Mouse (Mus musculus) heart, adult 2 months (tissue): ENCODE measurements around the gene Tmem222. TPM values are rescaled to one million over a fixed set of nuclear protein-coding genes. Genes with fewer than 3 reads are reported as not detected.

Experiments used
- DNase-seq, 2 experiments: peaks; one replicate each; pipeline ENCODE4 v3.0.0; 2021
- H3K27ac ChIP-seq: fragments of 200-600 bp; 2 replicates; pipeline ENCODE4 v1.8.1; 2022
- H3K27me3 ChIP-seq: fragments of 200-500 bp; 2 replicates; pipeline ENCODE4 v1.6.1; 2012; ENCODE audit warnings: mild to moderate bottlenecking, low read length, inconsistent platforms, mixed read lengths; ENCODE audit not compliant: control insufficient read depth, insufficient read depth
- H3K36me3 ChIP-seq: fragments of 200-500 bp; 2 replicates; pipeline ENCODE4 v1.6.1; 2012; ENCODE audit warnings: low read length, inconsistent platforms; ENCODE audit not compliant: control insufficient read depth, insufficient read depth
- H3K4me1 ChIP-seq: fragments of 200-500 bp; 2 replicates; pipeline ENCODE4 v1.6.1; 2011; ENCODE audit warnings: low read length; ENCODE audit not compliant: control insufficient read depth, insufficient read depth
- H3K4me3 ChIP-seq: fragments of 200-600 bp; 2 replicates; pipeline ENCODE4 v1.8.1; 2022
- H3K79me2 ChIP-seq: fragments of 200-500 bp; replicated peaks from 2 replicates; pipeline ENCODE4 v1.6.1; 2012; ENCODE audit warnings: mild to moderate bottlenecking, inconsistent platforms, low read length, moderate library complexity, mixed read lengths; ENCODE audit not compliant: control insufficient read depth, insufficient read depth
- H3K9ac ChIP-seq: fragments of 200-500 bp; 2 replicates; pipeline ENCODE4 v1.6.1; 2012; ENCODE audit warnings: low read depth, mild to moderate bottlenecking, control low read depth, inconsistent platforms, low read length, mixed read lengths
- CTCF ChIP-seq: fragments of 200-600 bp; IDR thresholded peaks from 2 replicates; pipeline ENCODE4 v1.8.1; 2022; ENCODE audit warnings: antibody characterized with exemption, mild to moderate bottlenecking, moderate library complexity
- EP300 ChIP-seq: fragments of 200-500 bp; IDR thresholded peaks from 2 replicates; pipeline ENCODE4 v1.6.1; 2011; ENCODE audit warnings: low read depth, low read length, control low read depth; ENCODE audit not compliant: insufficient read depth
- POLR2A ChIP-seq: fragments of 200-500 bp; IDR thresholded peaks from 2 replicates; pipeline ENCODE4 v1.6.1; 2011; ENCODE audit warnings: mild to moderate bottlenecking, low read depth, low read length, control low read depth; ENCODE audit not compliant: insufficient read depth
- WGBS: fragments of 180-500 bp; shearing (Covaris S2); methylation state at CpG from one replicate; pipeline ENCODE4 v1.1.7; 2018; 5-methylcytosine and 5-hydroxymethylcytosine counted together
- intact Hi-C: fragments of 180-260 bp; cut with DNase I; formaldehyde crosslinking; loops from one replicate; pipeline ENCODE4 v1.15.1; 2025
- polyA plus RNA-seq: library from polyadenylated mRNA; depleted of rRNA; stranded (reverse); fragments of >200 nt; gene quantifications from 2 replicates; pipeline ENCODE4 v1.2.3, GENCODE M21; 2012
- total RNA-seq, 2 experiments: library from RNA; stranded (reverse); gene quantifications; 2 replicates each; pipeline ENCODE4 v1.2.3; 2021

Tmem222 gene
- total and polyA plus RNA-seq, 3 experiments = 31.9 to 48.3 (median 33.9) TPM

DNA sequence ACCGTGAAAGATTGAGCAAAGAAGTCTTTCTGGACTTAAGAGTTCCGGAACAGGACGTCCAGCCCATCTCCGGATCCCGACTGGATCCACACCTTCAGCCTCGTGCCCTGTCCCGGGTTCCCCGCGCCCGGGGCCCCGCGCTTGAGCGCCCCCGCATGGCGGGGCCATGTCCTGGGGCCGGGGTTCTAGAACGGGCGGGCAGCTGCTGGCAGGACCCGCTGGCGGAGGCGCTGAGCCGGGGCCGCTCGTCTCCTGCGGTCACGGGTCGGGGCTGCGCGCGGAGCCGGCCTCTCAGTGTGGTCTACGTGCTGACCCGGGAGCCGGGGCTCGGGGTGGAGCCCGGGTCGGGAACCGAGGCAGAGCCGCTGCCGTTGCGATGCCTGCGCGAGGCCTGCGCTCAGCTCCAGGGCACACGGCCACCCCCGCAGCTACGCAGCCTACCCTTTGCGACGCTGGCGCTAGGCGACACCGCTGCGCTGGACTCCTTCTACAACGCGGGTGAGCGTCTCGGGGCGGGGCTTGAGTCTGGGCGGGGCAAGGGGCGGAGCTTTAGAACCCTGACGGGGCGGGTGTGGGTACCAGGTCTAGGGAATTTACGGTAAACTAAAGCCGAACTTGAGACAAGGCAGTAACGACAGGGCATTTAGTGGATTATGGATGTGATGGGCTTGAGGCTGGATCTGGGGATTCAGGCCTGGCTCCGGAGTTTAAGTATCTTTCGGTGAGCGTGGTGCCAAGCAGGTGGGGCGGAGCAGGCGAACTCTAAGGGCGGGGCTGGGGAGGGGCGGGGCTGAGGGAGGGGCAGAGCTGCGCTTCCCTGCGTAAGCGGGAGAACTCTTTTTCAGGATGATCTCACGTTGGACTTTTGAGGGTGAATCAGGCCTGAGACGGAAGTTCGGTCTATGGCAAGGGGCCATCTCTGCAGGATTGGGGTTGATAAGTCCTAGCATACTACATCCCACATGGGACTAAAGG is 36.4 kb downstream of the Tmem222 start:
- intact Hi-C loops = no loop called here
- Histone ChIP-seq H3K27me3 (no peaks in the 10 kb centered on the region), H3K9ac (peak overlapping the region; percentile 90), H3K4me1 (peaks cover 9% of the 10 kb centered on the region), H3K4me3 (peak overlapping the region; percentile 95), H3K79me2 (no peaks in the 10 kb centered on the region), H3K27ac (peak overlapping the region; percentile 99), H3K36me3 (no peaks in the 10 kb centered on the region)
- peak; percentile 93 to 95 for DNase-seq
- under 1% methylated on average over 75 of the region's 78 CpGs for WGBS
- TF ChIP-seq EP300 = peak; percentile 76; the same call in 1 of the 2 replicates
- peak; percentile 66 for TF ChIP-seq CTCF
- peak; percentile 98 for TF ChIP-seq POLR2A

DNA sequence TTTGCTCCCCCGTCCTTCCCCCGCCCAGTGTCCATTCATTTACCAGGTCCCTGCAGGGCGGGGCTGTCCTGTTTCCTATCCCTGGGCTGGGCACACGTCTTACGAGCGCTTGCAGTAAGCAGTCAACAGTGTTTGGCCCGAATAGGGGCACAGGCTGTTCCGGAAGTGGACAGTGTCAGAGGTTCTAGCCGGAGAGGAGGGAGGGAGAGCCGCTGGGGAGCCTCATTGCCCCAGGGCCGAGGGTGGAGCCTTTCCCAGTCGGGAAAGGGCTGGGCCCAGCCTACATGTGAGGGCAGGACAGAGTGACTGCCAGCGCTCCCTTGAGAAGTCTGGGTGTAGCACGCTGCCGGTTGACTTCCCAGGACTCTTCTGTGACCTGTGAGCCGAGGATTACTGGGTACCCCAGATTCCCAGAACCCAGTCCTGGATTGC is 37.1 kb downstream of the Tmem222 start, which contains the start of gene Map3k6:
TSS of gene Map3k6 (plus strand) at position 329 of the 432 bp plus-strand sequence.
- H3K4me3 ChIP-seq = peak within 1 kb of the TSS; percentile 95
- intact Hi-C loops = no loop called here
- no peaks in the 10 kb centered on the region for H3K27me3 ChIP-seq
- H3K4me1 ChIP-seq = peaks cover 9% of the 10 kb centered on the region
- H3K79me2 ChIP-seq = no peaks in the 10 kb centered on the region
- H3K36me3 ChIP-seq = no peaks in the 10 kb centered on the region
- peak within 1 kb of the TSS; percentile 90 for H3K9ac ChIP-seq
- DNase-seq = peak; percentile 91 to 93
- TF ChIP-seq EP300 (peak; percentile 100), CTCF (no peak), POLR2A (peak; percentile 97)
- 15% methylated on average over 16 of the region's 16 CpGs for WGBS
- H3K27ac ChIP-seq = peak within 1 kb of the TSS; percentile 99

DNA sequence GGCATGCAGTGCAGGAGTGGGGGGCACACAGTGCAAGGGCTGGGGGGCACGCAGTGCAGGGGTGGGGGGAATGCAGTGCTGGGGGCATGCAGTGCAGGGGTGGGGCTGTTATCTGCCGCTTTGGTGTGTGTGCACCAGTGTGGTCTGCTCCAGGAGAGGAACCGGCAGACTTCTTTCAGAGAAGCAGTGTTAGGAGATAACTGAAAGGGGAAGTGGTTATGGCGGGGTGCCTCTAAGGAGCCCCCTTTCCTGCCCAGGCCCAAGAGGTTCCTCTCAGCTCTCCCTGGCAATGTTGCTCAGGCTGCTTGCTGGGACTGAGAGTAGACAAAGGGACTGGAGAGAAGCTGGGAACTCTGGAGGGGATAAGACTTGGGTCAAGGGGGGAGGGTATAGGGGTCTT is 39.7 kb downstream of the Tmem222 start:
- Histone ChIP-seq H3K27ac (no peak overlapping the region), H3K9ac (no peak overlapping the region), H3K36me3 (no peaks in the 10 kb centered on the region), H3K4me3 (no peak overlapping the region), H3K79me2 (no peaks in the 10 kb centered on the region), H3K4me1 (peaks cover 5% of the 10 kb centered on the region), H3K27me3 (no peaks in the 10 kb centered on the region)
- no peak for DNase-seq
- intact Hi-C loops = no loop called here
- WGBS = 58% methylated on average over 4 of the region's 4 CpGs
- TF ChIP-seq EP300 (no peak), POLR2A (no peak), CTCF (no peak)

DNA sequence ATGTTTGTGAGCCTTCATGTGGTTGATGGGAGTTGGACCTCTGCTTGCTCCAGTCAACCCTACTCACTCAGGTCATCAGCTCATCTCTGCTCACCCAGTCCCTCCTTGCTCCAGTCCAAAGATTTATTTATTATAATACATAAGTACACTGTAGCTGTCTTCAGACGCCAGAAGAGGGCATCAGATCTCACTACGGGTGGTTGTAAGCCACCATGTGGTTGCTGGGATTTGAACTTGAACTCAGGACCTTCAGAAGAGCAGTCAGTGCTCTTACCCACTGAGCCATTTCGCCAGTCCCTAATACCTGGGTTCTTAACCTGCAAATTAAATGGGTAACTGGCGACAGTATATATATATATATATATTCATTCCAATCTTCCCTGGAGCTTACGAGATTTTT is 42.2 kb downstream of the Tmem222 start:
- 81% methylated on average over 5 of the region's 5 CpGs for WGBS
- TF ChIP-seq CTCF = peak; percentile 19
- no peak for TF ChIP-seq EP300
- no peak for TF ChIP-seq POLR2A
- no peak for DNase-seq
- H3K4me3 ChIP-seq = no peak overlapping the region
- intact Hi-C loops = no loop called here
- no peak overlapping the region for H3K9ac ChIP-seq
- no peak overlapping the region for H3K27ac ChIP-seq
- no peaks in the 10 kb centered on the region for H3K27me3 ChIP-seq
- no peaks in the 10 kb centered on the region for H3K36me3 ChIP-seq
- H3K4me1 ChIP-seq = peaks cover 1% of the 10 kb centered on the region; the same call in 1 of the 2 replicates
- H3K79me2 ChIP-seq = no peaks in the 10 kb centered on the region

DNA sequence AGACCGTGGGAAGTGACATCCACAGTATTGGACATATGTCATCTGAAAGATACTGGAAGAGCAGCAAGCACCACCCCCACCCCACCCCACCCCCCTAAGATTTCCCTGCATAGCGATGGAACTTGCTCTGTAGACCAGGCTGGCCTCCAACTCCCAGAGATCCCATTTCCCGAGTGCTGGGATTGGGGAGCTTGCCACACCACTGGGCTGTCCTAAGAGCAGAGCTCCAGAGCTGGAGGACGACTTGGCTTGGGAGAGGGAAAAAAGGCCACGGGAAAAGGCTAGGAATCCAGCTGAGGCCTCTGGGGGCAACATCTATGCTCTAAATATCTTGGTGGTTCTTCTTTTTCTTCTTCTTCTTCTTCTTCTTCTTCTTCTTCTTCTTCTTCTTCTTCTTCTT is 42.8 kb downstream of the Tmem222 start:
- H3K27me3 ChIP-seq = no peaks in the 10 kb centered on the region
- TF ChIP-seq POLR2A (no peak), CTCF (no peak), EP300 (no peak)
- H3K9ac ChIP-seq = no peak overlapping the region
- WGBS = 53% methylated on average over 5 of the region's 5 CpGs
- H3K4me3 ChIP-seq = no peak overlapping the region
- intact Hi-C loops = no loop called here
- DNase-seq = no peak
- H3K79me2 ChIP-seq = no peaks in the 10 kb centered on the region
- no peak overlapping the region for H3K27ac ChIP-seq
- peaks cover under 1% of the 10 kb centered on the region; the same call in 1 of the 2 replicates for H3K4me1 ChIP-seq
- no peaks in the 10 kb centered on the region for H3K36me3 ChIP-seq

DNA sequence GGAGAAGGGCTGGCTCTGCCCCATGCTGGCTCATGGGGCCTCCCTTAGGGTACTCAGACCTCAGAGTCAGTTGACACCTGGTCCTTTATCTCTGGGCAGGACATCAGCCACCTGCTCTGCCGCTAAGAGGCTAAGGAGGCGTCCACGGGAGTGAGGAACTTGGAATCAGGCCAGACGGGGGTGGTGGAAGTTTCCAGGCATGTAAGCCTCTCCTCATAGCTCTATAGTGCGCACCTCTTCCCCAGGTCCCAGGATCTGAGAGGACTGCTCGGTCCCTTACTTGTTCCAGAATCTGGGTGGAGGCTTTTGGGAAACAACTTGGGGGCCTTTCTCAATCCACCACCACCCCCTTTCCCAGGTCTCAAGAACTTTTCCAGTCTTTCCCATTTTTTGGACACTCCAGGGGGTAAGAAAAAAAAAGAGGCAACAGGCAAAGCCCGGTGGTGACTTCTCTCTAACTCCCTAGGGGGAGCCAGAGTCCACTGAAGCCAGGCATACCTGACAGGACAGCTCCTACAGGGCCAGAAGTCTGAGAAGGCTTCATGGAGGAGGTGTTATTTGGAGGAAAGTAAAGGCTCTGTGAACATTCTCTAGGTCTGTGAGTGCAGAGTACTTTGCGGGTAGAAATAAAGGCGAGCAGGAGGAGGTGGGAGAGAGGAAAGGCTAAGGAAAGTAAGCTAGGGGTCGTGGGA is 44.2 kb downstream of the Tmem222 start:
- no peaks in the 10 kb centered on the region for H3K79me2 ChIP-seq
- H3K9ac ChIP-seq = no peak overlapping the region
- H3K4me1 ChIP-seq = no peaks in the 10 kb centered on the region
- intact Hi-C loops = loop anchor here (1.0 kb wide), 3 partner anchors 17 to 68 kb away; no protein-coding TSS in a partner anchor
- peak in 1 of 2 experiments; percentile 58 for DNase-seq
- 40% methylated on average over 10 of the region's 10 CpGs for WGBS
- TF ChIP-seq CTCF (peak; percentile 86), POLR2A (no peak), EP300 (peak; percentile 63; the same call in 1 of the 2 replicates)
- H3K4me3 ChIP-seq = no peak overlapping the region
- H3K27ac ChIP-seq = no peak overlapping the region
- H3K27me3 ChIP-seq = no peaks in the 10 kb centered on the region
- no peaks in the 10 kb centered on the region for H3K36me3 ChIP-seq
